Mouse (Mus musculus) retina, adult 2 months (tissue): ENCODE data around the gene Gpc3.
"Not testable (repeated sequence)": the region's sequence is repeated elsewhere in the genome, so short reads cannot be mapped to it uniquely, and the experiment has no call there.

Source experiments
- DNase-seq: peaks from one replicate; pipeline ENCODE4 v3.0.0-alpha.2; 2012; ENCODE audit warnings: low read depth, low spot score

Gene Gpc3

GRCm38 (mm10) chrX:52281103-52281900 lies 332.4 kb downstream of the Gpc3 start:
- DNase-seq, result no peak

- no peak for DNase-seq
Measured at GRCm38 (mm10) chrX:52278687-52279359, 334.9 kb downstream of the Gpc3 start.

DNA sequence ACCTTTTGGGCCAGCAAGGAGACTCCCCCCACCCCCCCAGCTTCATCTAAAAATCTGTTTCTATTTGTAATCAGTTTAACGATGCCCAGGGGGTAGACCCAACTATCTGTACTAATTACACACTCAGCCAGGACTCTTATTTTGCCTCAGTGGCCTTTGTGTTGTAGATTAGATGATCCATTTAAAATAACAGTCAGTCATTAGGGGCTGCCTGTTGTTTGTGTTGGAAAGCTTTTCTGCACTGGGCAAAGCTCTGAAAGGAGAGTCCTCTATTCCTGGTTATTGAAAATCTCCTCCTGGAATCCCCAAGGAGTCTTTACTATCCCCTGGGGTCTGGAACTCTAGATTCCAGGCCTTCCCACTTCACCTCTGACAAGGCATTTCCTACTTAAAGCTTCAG lies 336.2 kb downstream of the Gpc3 start:
- no peak for DNase-seq

DNA sequence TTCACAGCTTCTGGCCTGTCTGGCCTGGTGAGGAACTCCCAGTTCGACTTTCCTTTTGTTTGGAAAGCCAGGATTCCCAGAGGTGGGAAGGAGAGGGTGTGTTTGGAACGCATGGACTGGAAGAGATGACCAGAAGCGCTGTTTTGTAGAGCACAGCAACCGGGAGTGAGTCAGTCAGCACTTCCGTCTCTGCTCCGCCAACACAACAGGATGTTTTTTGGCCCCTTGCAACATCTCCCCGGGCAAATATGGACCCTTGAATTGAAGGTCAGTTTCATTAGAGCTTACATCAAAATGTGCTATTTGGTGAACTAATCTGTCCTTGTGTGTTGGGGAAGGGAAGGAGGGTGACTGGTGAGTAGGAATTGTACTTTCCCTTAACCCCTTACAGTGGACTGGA lies 340.7 kb downstream of the Gpc3 start:
- DNase-seq, result no peak

DNA sequence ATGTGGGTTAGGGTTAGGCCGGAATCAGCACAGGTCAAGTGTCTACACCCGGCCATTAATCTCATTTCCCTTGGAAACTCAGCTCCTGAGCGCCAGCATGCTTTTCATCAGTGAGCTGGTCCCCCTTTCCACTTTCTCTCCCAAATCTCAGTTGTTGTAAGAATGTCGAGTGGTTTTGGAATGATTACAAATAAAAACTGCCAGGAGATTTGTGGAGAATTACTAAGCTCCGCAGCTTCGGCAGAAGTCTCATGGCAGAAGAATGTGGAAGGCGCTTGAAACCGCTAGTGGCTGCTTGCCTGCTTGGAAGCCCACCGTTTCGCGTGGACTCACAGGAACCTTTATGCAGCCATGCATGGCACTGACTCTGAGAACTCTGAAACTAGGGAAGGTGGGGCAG lies 351.8 kb downstream of the Gpc3 start:
- no peak for DNase-seq

DNA sequence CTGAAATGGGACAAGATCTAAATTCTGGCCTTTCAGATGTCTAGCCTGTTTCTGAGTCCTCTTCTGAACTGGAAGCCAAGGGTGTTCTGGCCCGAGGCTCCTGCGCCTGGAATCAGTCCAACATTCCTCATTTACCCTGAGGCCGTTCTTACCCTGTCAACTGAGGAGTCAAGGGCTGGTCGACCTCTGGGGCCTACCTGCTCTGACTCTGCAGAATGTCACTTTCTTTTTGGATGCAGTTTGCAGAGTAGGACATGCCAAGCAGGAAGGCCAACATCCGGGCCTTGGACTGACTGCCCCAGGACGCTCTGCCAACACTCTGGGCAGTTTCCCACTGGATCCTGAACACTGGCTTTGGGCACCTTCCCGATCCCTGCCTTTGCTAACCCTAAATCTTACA lies 352.2 kb downstream of the Gpc3 start:
- DNase-seq, result no peak

DNA sequence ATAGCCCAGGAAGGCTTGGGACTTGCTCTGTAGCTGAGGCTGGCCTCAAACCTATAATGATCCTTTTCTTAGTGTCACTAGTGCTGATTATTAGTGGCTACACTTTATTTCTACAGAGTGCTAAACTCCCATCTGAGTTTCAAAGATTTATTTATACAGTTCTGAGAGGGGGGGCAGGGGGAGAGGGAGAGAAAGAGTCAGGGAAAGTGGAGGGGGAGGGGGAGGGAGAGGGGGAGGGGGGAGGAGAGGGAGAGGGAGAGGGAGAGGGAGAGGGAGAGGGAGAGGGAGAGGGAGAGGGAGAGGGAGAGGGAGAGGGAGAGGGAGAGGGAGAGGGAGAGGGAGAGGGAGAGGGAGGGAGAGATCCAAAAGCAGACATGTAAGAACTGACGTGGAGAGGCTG lies 354.0 kb downstream of the Gpc3 start:
- DNase-seq, result not testable (repeated sequence)

DNA sequence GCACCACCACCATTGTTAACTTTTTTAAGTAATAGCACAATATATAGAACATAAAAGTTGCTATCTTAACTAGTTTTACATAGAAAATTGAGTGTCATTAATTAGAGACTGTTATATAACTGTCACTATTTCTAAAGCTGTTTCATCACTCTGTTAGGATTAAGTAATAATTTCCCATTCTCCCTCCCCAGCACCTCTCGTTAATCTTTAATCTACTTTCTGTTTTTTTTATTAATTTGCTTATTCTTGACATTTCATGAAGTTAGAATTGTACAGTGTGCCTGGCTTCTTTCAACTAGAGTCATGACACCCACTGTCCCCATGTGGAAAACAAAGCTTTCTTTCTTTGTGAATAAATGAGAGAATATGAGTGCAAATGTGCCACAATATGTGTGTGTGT lies 359.2 kb downstream of the Gpc3 start:
- DNase-seq, result no peak

DNA sequence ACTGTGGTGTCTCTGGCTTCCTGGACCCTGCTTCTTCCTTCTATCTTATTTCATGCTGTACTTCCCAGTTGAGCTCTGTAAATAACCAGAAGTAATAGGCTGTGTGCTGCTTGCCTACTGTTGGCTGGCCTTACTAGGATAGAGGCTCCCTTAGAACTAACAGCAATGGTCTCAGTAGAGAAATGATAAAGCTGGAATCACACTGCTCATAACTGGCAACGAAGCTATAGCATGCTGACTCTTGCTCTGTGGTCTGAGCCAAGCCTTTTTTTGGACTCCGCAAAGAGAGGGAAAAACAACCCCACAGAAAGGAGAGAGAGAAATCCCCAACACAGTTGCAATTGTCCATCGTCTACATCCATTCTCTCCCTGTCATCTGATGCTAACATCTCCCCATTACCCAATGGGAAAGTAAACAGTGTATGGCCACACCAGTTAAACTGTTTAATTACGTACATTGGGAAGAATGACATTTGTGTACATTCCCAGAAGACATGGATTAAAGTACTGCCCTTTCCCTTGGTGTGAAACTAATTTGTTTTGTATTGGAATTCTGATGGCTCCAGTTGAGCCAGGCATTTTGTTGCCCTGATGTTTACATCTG lies 368.0 kb downstream of the Gpc3 start:
- DNase-seq, result no peak

- no peak for DNase-seq
Measured at GRCm38 (mm10) chrX:52237470-52237869, 376.3 kb downstream of the Gpc3 start.

GRCm38 (mm10) chrX:52231984-52232383 lies 381.8 kb downstream of the Gpc3 start:
- DNase-seq, result no peak

- no peak for DNase-seq
Measured at GRCm38 (mm10) chrX:52230711-52231110, 383.0 kb downstream of the Gpc3 start.
